Mouse (Mus musculus) embryonic facial prominence, embryonic 14.5 days (tissue): ENCODE measurements around the gene Ifna5. TPM values are rescaled to one million over a fixed set of nuclear protein-coding genes. Genes with fewer than 3 reads are reported as not detected.

ENCODE experiments used
- polyA plus RNA-seq: library from polyadenylated mRNA; unstranded; fragments of >200 nt; fragmentation: Nextera tagmentation; extraction: Ambion mirVana; gene quantifications from 2 replicates; pipeline ENCODE4 v1.2.1, GENCODE M21; 2014

The Ifna5 gene
- polyA plus RNA-seq, 1 experiment from 2014 or later: not detected

Other genes with a start within 250 kb of the Ifna5 start
- not detected in 2 replicates for gene Ifna9, start 243.1 kb upstream of the Ifna5 start, polyA plus RNA-seq
- not detected in 2 replicates for gene Ifna12, start 232.1 kb upstream of the Ifna5 start, polyA plus RNA-seq
- gene C87499, start 201.1 kb upstream of the Ifna5 start, polyA plus RNA-seq: not detected in 2 replicates
- not detected in 2 replicates for gene Ifna13, start 191.1 kb upstream of the Ifna5 start, polyA plus RNA-seq
- not detected in 2 replicates for gene Ifna16, start 158.6 kb upstream of the Ifna5 start, polyA plus RNA-seq
- gene Ifna2, start 151.6 kb upstream of the Ifna5 start, polyA plus RNA-seq: not detected in 2 replicates
- not detected in 2 replicates for gene Ifnab, start 144.2 kb upstream of the Ifna5 start, polyA plus RNA-seq
- 1.2 and 2.0 TPM in 2 replicates for gene Gm26566, start 113.7 kb upstream of the Ifna5 start, polyA plus RNA-seq
- gene Klhl9, start 113.1 kb upstream of the Ifna5 start, polyA plus RNA-seq: 126 and 129 TPM in 2 replicates
- not detected in 2 replicates for gene Gm13271, start 80.7 kb upstream of the Ifna5 start, polyA plus RNA-seq
- gene Gm13283, start 75.4 kb upstream of the Ifna5 start, polyA plus RNA-seq: 0.17 and 0.28 TPM in 2 replicates
- 0.48 TPM in 1 of 2 replicates, not detected in the other for gene Gm13290, start 61.7 kb upstream of the Ifna5 start, polyA plus RNA-seq
- not detected in 2 replicates for gene Gm13289, start 58.6 kb upstream of the Ifna5 start, polyA plus RNA-seq
- not detected in 2 replicates for gene Gm13272, start 55.7 kb upstream of the Ifna5 start, polyA plus RNA-seq
- 0.16 and 0.31 TPM in 2 replicates for gene Ifnz, start 53.4 kb upstream of the Ifna5 start, polyA plus RNA-seq
- not detected in 2 replicates for gene Gm13276, start 49.8 kb upstream of the Ifna5 start, polyA plus RNA-seq
- gene Gm13277, start 46.9 kb upstream of the Ifna5 start, polyA plus RNA-seq: not detected in 2 replicates
- gene Gm13278, start 44.0 kb upstream of the Ifna5 start, polyA plus RNA-seq: not detected in 2 replicates
- gene Gm13275, start 41.0 kb upstream of the Ifna5 start, polyA plus RNA-seq: not detected in 2 replicates
- gene Gm13279, start 38.1 kb upstream of the Ifna5 start, polyA plus RNA-seq: not detected in 2 replicates
- gene Gm13285, start 35.9 kb upstream of the Ifna5 start, polyA plus RNA-seq: 0.67 and 0.74 TPM in 2 replicates
- 0.54 TPM in 1 of 2 replicates, not detected in the other for gene Gm13287, start 32.3 kb upstream of the Ifna5 start, polyA plus RNA-seq
- gene Gm13288, start 30.0 kb upstream of the Ifna5 start, polyA plus RNA-seq: 0.21 TPM in 1 of 2 replicates, not detected in the other
- not detected in 2 replicates for gene Ifna7, start 19.3 kb upstream of the Ifna5 start, polyA plus RNA-seq
- not detected in 2 replicates for gene Ifna11, start 15.6 kb upstream of the Ifna5 start, polyA plus RNA-seq
- not detected in 2 replicates for gene Ifna6, start 8.1 kb upstream of the Ifna5 start, polyA plus RNA-seq
- gene Ifna4, start 6.3 kb downstream of the Ifna5 start, polyA plus RNA-seq: not detected in 2 replicates
- not detected in 2 replicates for gene Ifna1, start 14.6 kb downstream of the Ifna5 start, polyA plus RNA-seq
- not detected in 2 replicates for gene Ifne, start 44.7 kb downstream of the Ifna5 start, polyA plus RNA-seq